ENCODE assay signal across 11 mouse cellular contexts in genomic region chr16:65785959-65786358, GRCm38 (mm10). TPM values are rescaled to one million over a fixed set of nuclear protein-coding genes. Genes with fewer than 3 reads are reported as not detected.
A peak's percentile ranks its signal among the peaks of the same experiment; 100 is the strongest.
DNase-seq lines count a peak whose midpoint lies in the region; ATAC-seq and TF ChIP-seq lines count a peak whose summit lies in the region.
"Had no signal": no experiment of that assay in that cellular context is flagged by ENCODE, and none has a peak within 500 bp of the region (broad histone marks: within the 10 kb centered on the region; RNA-seq: fewer than 3 reads in every experiment).

No protein-coding gene starts in this region.

- DNase-seq in adrenal gland, postnatal 14 days: peak; percentile 9
- no peak for DNase-seq in adrenal gland, postnatal 25 days
- DNase-seq in heart, postnatal 14 days: peak; percentile 11 to 26
- no peak for DNase-seq in liver, postnatal 0 days
- DNase-seq in liver, embryonic 11.5 days (ENCODE audit: low spot score): no peak
- DNase-seq in fibroblast of lung, adult 2 months (ENCODE audit: low read depth): peak; percentile 30

- no peaks in the 10 kb centered on the region for H3K4me1 ChIP-seq in heart, embryonic 11.5 days (ENCODE audit: control insufficient read depth, insufficient read depth, low read length)
- H3K4me1 ChIP-seq in liver, postnatal 0 days (ENCODE audit: insufficient read depth): no peaks in the 10 kb centered on the region
- no peaks in the 10 kb centered on the region for H3K4me1 ChIP-seq in liver, embryonic 11.5 days (replicated peaks; ENCODE audit: control insufficient read depth, insufficient read depth, low read length)
- H3K4me1 ChIP-seq: intestine, embryonic 15.5 days; neural tube, embryonic 13.5 days had no signal

- H3K4me3 ChIP-seq in heart, embryonic 11.5 days (ENCODE audit: low read depth, low read length): no peak overlapping the region
- no peak overlapping the region for H3K4me3 ChIP-seq in liver, postnatal 0 days (ENCODE audit: low read depth, low read length)
- no peak overlapping the region for H3K4me3 ChIP-seq in liver, embryonic 11.5 days (ENCODE audit: low read depth, low read length)
- H3K4me3 ChIP-seq: intestine, embryonic 15.5 days; neural tube, embryonic 13.5 days had no signal

- H3K9me3 ChIP-seq in heart, embryonic 11.5 days (replicated peaks; ENCODE audit: control insufficient read depth, low read length): no peaks in the 10 kb centered on the region
- H3K9me3 ChIP-seq in liver, postnatal 0 days (ENCODE audit: low read length): no peaks in the 10 kb centered on the region
- H3K9me3 ChIP-seq in liver, embryonic 11.5 days (ENCODE audit: control insufficient read depth, low read length): no peaks in the 10 kb centered on the region
- H3K9me3 ChIP-seq: intestine, embryonic 15.5 days; neural tube, embryonic 13.5 days had no signal

- WGBS in heart, embryonic 11.5 days (ENCODE audit: insufficient replicate concordance): 42% methylated on average over 1 of the region's 1 CpGs
- 63% methylated on average over 1 of the region's 1 CpGs for WGBS in liver, postnatal 0 days (ENCODE audit: insufficient replicate concordance)
- 48% methylated on average over 1 of the region's 1 CpGs for WGBS in liver, embryonic 11.5 days

- H3K36me3 ChIP-seq in heart, embryonic 11.5 days (ENCODE audit: control insufficient read depth, insufficient read depth, low read length): no peaks in the 10 kb centered on the region
- H3K36me3 ChIP-seq in liver, postnatal 0 days (replicated peaks; ENCODE audit: insufficient read depth, low read length): no peaks in the 10 kb centered on the region
- no peaks in the 10 kb centered on the region for H3K36me3 ChIP-seq in liver, embryonic 11.5 days (ENCODE audit: control insufficient read depth, insufficient read depth, low read length)
- H3K36me3 ChIP-seq: intestine, embryonic 15.5 days; neural tube, embryonic 13.5 days had no signal

- no peak overlapping the region for H3K9ac ChIP-seq in heart, embryonic 11.5 days (ENCODE audit: low read depth, low read length)
- H3K9ac ChIP-seq in liver, postnatal 0 days (replicated peaks): no peak overlapping the region
- no peak overlapping the region for H3K9ac ChIP-seq in liver, embryonic 11.5 days (ENCODE audit: low read depth, low read length)
- H3K9ac ChIP-seq: intestine, embryonic 15.5 days; neural tube, embryonic 13.5 days had no signal

- no peak for ATAC-seq in heart, embryonic 11.5 days (replicated peaks; ENCODE audit: insufficient number of reproducible peaks, low FRiP score, low TSS enrichment)
- no peak for ATAC-seq in liver, postnatal 0 days
- no peak for ATAC-seq in liver, embryonic 11.5 days (replicated peaks; ENCODE audit: low FRiP score)
- no peak for ATAC-seq in erythroblast, adult 5-6 weeks (replicated peaks; ENCODE audit: low FRiP score, poor library complexity, severe bottlenecking)
- ATAC-seq: intestine, embryonic 15.5 days had no signal

- TF ChIP-seq EP300 in liver, postnatal 0 days (IDR thresholded peaks at IDR 0.05; ENCODE audit: low read depth): no peak

- no peak overlapping the region for H3K4me2 ChIP-seq in heart, embryonic 11.5 days
- no peak overlapping the region for H3K4me2 ChIP-seq in liver, postnatal 0 days (ENCODE audit: low read depth, low read length)
- no peak overlapping the region for H3K4me2 ChIP-seq in liver, embryonic 11.5 days
- H3K4me2 ChIP-seq: intestine, embryonic 15.5 days; neural tube, embryonic 13.5 days had no signal

- intact Hi-C loops in heart, postnatal 14 days (cut with DNase I): loop anchor here (5.0 kb wide), 1 partner anchor 221 kb away; no protein-coding TSS in a partner anchor

- H3K27ac ChIP-seq in heart, embryonic 11.5 days (ENCODE audit: low read depth, low read length): no peak overlapping the region
- H3K27ac ChIP-seq in liver, postnatal 0 days (ENCODE audit: low read depth): no peak overlapping the region
- no peak overlapping the region for H3K27ac ChIP-seq in liver, embryonic 11.5 days (ENCODE audit: low read depth, low read length)
- H3K27ac ChIP-seq: intestine, embryonic 15.5 days; neural tube, embryonic 13.5 days had no signal

- H3K27me3 ChIP-seq in heart, embryonic 11.5 days (ENCODE audit: control insufficient read depth, insufficient read depth, low read length): no peaks in the 10 kb centered on the region
- no peaks in the 10 kb centered on the region for H3K27me3 ChIP-seq in liver, postnatal 0 days (ENCODE audit: insufficient read depth, low read length)
- no peaks in the 10 kb centered on the region for H3K27me3 ChIP-seq in liver, embryonic 11.5 days (replicated peaks; ENCODE audit: control insufficient read depth, insufficient read depth, low read length)
- H3K27me3 ChIP-seq: intestine, embryonic 15.5 days; neural tube, embryonic 13.5 days had no signal

- TF ChIP-seq CTCF in liver, postnatal 0 days (IDR thresholded peaks at IDR 0.05; ENCODE audit: low read depth): peak; percentile 35

RNA-seq across cellular contexts. Expression of gene Vgll3, which starts 29.1 kb away (rescaled TPM):
- total RNA-seq in adrenal gland, postnatal 14 days (2021): 2.6 and 2.7 TPM in 2 replicates
- 1.3 and 1.5 TPM in 2 replicates for total RNA-seq in adrenal gland, postnatal 25 days (2021)
- 1 to 10 TPM; 3.2 to 3.9 TPM for total RNA-seq in heart, postnatal 14 days (2021)
- polyA plus RNA-seq in heart, embryonic 11.5 days (2014; fragmentation: Nextera tagmentation; extraction: Ambion mirVana): 0.89 and 1.00 TPM in 2 replicates
- 0.04 and 0.14 TPM in 2 replicates for polyA plus RNA-seq in liver, postnatal 0 days (2015; fragmentation: Nextera tagmentation; extraction: Ambion mirVana)
- 0.47 and 0.60 TPM in 2 replicates for polyA plus RNA-seq in liver, embryonic 11.5 days (2014; fragmentation: Nextera tagmentation; extraction: Ambion mirVana)
- not detected in 2 replicates for total RNA-seq in erythroblast, adult 5-6 weeks (2015; ENCODE audit: low replicate concordance)
- not detected in 2 replicates for total RNA-seq in erythroblast, adult 5-6 weeks (2017; ENCODE audit: low replicate concordance)
- total RNA-seq: megakaryocyte-erythroid progenitor cell, adult 5-6 weeks had no signal

Comparison
In these comparisons a context has a peak if more than half of its experiments do, and no peak if none do; other contexts are left out.
1. DNase-seq: peak in adrenal gland, postnatal 14 days (single experiment), heart, postnatal 14 days (2 of 2) and fibroblast of lung, adult 2 months (single experiment); none in adrenal gland, postnatal 25 days (single experiment), liver, postnatal 0 days (single experiment) and liver, embryonic 11.5 days (single experiment).